Mouse (Mus musculus) cerebellum, postnatal 4 days (tissue): ENCODE data around the gene Cacna1d.

Source experiments
- DNase-seq, 2 experiments: peaks; one replicate each; pipeline ENCODE4 v3.0.0; 2022; ENCODE audit warnings: low spot score in 2 of 2, mixed read lengths in 1 of 2

Cacna1d gene

DNA sequence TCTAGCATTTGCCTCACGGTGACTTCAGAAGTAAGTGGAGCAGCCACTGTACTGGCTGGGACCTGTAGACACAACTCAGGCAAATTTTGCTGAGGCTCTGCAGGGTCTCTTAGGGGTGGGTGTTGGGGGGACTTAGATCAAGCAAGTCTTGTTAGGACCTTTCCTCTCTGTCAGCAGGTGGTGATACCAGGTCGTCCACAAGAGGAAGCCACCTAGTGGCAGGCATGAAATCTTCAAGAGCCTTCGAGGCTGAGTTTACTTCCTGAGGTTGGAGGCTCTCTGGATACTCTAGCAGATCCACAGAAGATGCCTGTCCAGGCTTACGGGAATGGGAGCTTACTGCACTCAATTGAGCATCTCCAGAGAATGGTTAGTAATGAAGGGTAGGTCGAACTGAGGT is 394.0 kb downstream of the Cacna1d start:
- no peak for DNase-seq

DNA sequence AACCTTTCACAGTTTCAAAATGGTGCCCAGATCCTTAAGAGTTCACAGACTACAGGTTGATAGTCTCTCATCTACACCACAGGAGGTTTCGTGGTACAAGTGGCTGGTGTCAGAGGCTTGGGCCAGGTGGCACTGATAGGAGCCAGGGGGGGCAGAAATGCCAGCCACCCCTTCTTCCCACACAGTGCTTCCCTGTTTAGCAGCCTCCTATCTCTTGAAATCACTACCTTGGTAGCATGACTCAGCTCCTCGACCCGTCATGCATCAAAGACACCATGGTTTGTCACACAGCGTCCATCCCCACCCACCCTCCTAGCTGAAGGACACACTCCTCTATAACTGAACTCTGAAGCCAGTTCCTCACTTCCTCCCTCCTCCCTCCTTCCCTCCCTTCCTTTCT is 398.8 kb downstream of the Cacna1d start:
- DNase-seq = no peak

DNA sequence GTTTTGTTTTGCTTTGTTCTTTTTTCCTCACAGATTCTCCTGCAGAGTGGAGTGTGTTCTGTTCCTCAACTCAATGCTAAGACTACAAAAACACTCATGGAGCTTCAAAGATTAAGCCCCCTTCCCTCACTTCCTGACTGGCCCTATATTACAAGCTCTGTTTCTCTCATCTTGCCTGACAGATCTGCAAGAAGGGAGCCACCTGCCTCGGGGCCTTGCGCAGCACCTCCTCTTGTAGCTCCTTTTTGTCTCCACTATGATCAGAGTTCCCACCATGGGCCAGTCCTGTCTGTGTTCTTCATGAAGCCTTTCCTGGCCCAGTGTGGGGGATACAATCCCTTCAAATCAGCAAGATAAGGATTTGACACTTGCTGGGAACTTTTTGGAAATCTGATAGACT is 399.2 kb downstream of the Cacna1d start:
- DNase-seq = no peak

DNA sequence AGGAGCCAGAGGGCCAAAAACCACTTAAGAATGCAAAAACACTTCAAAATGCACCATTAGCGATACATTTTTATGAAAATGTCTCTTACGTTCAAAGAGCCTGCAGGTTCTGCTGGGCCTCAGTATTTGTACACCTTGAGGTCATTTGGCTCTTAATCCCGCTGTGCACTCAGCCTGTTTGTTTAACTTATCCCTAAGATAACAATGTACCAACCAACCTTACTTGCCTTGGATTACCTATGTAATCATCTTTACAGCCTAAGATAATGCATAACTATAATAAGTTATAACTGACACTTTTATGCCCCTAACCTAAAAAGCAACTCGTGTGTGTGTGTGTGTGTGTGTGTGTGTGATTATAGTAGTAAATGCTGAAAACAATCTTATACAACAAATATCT is 411.5 kb downstream of the Cacna1d start:
- DNase-seq = no peak

DNA sequence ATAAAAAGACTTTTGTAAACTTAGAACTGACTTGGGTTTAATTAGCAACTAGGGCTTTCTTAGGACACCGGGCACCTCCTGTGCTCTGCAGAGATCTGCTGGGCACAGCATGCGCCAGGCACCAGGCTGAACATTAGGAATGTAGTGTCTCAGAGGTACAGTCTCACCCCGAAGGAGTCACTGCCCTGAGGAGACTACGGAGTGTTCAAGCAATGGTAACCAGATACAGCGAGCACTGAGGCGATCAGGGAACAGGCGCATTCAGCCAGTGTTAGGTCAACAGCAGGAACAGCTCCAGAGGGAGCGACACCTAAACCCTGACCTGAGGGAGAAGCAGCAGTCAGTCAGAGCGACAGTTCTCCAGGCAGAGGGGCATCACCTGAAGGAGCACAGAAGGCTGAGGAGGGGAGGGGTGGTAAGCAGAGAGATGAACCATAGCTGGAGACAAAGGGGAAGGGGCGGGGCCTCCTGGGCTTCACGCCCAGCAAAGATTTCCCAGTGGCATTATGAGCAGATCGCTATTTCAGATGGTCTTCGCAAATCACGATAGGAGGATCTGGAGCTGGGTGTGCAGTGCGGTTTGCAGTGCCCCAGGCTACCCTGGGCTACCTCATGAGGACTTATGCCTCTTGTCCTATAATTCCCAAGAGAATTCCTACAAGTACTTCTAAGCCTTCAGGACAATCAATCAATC is 413.0 kb downstream of the Cacna1d start:
- no peak for DNase-seq

DNA sequence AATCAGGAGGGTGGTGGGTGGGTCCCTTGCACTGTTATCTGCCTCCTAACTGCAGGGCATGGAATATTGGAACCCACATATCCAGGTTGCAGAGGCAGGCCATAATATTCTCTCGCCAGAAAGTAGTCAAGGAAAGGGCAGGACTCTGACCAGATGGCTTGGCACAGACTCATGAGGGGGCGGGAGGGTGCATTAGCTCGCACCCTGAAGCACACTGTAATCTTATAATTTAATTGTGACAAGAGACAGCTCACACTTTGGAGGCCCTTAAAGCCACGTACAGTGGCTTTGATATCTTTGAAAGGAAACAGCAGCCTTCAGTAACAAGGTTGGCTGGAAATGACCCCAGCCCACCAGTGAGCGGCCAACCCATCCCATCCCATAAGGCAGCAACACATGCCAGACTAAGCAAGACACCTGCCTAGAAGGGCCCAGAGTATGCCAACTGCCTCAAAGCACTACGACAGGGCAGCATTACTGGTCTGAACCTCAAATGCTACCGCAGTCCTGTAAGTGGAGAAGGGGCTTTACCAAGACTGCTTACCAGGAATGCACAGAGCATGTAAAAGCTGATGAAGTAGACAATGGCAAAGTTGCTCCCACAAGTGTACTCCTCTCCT is 415.9 kb downstream of the Cacna1d start:
- peak in 1 of 2 experiments; percentile 24 for DNase-seq

DNA sequence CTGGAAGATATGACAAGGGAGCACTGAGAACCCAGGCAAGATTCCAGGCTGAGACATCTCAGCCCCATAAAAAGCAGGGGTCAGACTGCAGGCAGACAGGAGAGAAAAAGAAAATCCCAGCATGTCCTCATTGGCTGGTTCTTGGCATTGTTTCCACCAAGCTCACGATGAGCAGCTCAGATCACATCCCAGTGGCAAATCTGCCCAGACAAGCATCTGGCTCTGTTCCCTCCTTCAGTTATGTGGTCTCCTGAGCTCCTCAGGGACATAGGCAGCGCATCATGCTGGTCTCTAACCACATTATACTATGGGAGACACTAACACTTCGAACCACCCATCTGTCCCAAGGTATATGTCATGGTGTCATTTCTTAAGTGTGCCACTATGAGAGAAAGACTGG is 422.7 kb downstream of the Cacna1d start:
- DNase-seq = no peak

DNA sequence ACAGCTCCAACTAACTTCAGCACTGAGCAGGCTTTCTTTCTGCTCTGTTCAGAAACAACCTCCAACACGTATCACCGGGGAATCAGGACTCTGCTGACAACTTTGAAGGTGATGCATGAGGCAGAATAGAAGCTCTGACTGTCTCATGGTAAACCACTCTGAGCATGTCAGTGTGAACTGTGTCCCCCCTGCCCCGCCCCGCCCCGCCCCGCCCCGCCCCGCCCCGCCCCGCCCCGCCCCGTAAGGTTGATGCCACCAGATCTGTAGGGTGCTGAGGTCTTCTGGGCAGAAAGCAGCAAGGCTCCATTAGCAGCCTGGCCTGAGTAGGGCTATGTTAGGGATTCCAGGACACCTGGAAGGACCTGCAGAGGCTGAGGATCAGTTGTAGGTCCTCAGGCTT is 424.5 kb downstream of the Cacna1d start:
- DNase-seq = no peak

DNA sequence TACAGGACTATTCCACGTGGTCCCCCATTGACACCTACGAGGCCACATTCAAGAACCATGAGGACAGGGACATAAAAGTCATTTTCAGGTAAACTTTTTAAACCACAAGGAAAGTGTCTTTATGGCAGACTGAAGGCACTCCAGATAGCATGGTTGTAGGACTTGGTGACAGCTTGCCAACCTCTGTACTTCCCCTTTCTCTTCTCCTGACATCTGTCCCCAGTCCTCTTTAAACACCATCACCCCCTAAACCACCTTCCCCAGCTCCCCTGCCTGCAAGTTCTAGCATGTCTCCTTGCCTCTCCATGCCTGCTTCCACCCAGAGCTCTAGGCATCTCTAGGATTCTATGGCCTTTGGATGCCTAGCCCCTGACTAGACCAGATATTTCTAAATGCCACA is 426.4 kb downstream of the Cacna1d start:
- DNase-seq = no peak

DNA sequence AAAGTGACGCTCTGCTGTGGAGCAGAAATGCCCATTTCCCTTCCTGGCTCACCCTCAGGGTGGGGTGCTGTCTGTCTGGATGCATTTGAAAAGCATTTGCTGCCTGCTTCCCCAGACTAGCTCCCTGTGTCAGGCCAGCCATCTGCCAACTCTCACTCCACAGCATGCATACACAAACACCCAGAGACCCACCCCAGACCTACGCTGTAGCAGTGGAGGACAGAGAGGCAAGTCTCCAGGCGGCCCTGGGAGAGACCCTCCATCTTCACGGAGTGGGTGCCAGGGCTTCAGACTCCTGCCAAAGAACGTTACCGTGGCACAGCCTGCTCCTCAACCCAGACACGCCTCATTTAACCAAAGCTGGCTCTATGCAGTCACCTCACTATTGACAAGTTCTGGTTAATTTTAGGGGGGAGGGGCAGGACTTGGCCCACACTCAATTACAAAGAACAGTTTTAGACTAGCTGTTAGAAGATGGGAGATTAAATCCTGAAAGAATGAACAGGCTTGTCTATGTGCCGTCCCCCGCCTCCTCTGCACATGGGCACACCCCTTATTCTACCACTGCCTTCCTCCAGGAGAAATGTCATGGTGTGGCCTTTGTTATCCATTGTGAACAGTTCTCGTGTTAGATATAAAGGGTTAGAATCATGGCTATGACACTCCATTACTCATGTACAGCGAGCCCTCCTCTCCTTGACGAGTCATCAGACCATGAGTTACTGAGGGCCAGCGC is 435.1 kb downstream of the Cacna1d start:
- DNase-seq = peak; percentile 43 to 79

DNA sequence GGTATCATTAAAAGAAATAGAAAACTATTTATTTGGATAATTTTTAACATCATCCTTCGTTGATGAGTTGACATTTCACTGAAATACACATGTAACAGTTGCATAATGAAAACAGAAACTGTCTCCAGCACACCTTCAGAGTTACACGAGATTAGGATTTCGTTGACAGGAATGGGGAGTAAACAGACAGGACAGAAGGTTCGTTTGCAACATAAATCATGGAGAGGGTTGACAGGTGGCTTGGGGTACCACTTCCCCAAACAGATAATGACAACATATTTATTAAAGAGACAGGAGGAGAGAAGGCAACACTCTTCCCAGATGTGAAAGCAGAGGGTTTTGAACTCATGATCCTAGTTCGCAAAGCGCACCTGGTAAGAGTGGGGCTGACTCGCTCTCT is 436.3 kb downstream of the Cacna1d start:
- DNase-seq = no peak

DNA sequence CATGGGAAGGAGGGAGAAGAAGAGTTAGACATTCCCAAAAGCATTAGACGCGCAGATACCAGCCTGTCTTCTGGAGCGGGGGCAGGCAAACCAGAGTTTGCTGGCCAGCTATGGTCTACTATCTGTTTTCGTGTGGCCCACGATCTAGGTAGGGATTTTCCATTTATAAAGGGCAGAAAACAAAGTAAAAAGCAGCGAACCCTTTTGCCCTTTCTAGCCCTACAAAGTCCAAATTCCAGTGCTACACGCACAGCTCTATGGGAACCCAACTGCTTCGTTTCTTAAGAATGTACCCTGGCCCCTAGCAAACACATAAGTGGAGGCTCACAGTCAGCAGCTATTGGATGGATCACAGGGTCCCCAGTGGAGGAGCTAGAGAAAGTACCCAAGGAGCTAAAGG is 441.0 kb downstream of the Cacna1d start:
- no peak for DNase-seq

DNA sequence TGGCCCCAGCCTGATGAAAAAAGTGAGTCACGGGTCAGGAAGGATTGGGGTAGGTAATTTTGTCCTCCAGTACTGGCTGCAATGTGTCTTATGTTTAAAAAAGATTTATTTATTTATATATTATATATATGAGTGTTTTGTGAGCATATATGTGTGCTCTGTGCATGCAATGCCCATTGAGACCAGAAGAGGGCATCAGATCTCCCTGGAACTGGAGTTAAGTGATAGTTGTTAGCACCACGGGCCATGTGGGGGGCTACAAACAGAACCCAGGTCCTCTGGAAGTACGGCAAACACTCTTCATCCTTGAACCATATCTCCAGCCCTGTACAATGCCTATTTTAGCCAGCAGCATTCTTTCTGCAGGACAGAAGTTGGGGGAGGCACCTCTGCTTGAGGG is 443.2 kb downstream of the Cacna1d start:
- no peak for DNase-seq

DNA sequence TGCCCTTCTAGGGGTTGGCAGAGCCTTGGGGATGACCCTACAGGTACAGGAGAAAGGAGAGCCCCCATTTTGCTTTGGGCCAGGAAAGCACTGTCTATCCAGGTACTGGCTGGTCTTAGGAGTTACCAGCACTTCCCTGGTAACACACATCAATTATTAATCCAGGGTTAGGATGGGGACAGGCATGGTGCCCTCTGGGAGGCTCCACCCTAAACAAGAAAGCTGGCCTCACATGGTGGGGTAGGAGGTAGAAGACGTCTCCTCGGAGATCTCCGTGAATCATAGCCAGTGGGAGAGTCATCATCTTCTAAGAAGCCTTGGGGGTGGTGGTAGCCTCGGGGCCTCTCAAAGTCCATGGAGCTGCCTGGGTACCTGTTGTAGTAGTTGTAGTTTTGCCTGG is 444.3 kb downstream of the Cacna1d start:
- no peak for DNase-seq

DNA sequence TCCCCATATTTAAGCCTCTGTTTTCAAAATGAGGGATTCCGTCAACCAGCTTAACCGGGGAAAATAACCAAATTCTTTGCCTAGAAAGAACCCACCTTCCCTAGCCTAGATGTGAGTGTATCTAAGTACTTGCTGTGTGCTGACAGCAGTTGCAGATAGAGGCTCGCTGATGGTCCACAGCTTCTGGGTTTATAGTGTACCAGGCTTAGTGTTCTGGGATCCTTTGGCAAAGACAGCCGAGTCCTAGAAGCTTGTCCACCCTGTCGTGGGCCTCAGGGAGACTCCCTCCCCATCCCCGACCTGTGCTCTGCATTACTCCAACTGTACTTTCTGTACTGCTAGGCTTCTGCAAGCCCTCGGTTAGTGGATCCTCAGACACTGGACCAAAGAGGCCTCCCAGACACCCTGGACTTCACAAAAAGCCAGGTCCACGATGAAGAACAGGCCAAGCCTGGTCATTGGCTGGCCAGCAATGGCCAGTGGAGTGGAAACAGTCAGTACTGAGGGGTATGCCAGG is 445.5 kb downstream of the Cacna1d start:
- no peak for DNase-seq

DNA sequence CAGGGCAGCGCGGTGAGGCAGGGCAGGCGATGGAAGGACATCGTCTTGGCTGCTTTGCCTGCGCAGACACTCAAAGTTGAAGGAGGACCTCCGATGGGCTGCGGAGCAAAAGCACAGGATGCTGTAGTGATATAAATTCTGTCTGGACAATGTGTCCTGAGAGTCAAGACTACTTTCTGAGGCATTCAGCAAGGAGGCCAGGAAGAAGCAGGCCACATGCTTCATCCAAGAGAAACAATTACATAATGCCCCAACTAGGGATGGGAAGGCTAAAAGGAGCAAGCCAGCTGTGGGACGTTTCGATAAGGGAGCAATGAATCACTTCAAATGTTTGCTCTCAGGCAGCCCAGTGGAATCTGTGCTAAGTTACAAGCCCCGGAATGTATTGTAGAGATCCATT is 446.0 kb downstream of the Cacna1d start:
- DNase-seq = no peak

DNA sequence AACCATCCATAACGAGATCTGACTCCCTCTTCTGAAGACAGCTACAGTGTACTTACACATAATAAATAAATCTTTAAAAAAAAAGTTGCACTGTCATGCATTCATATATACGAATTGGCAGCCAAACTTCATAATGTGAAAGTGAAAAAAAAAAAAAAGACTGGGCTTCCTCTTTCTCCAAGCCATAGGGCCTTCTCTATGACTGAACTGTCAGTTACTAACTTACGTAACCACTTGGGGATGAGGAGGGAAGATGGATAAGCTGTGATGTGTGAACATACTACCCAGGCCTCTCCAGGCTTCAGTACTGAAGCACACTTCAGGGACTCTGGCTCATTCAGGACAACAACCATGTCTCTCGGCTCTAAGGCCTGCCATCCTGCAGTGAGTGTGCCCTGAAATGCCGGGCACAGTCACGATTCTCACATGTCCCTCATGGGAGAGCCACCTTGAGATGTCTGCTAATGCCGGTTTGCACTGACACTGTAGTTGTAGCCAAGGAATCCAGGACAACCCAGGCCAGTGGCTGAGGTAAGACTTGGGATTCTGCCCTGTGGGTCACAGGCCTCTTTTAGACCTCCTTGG is 447.8 kb downstream of the Cacna1d start:
- DNase-seq = no peak

DNA sequence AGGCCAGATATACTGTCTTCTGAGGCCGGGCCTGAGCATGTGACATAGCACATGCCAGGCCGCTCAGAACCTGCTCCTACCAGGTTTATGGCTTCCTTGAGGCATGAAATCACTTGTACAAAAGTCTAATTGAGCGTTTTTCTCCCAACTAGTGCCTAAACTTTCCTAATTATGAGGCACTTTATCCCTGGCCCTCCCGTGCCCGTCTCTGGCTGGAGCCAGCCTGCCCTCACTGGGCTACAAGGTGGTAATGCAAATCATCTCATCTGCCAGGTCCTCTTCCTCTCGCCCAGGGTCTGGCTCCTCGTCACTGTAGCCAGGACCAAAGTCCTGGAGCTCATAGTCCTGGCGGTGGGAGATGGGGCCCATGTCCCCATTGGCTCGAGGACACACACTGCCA is 449.4 kb downstream of the Cacna1d start:
- no peak for DNase-seq

DNA sequence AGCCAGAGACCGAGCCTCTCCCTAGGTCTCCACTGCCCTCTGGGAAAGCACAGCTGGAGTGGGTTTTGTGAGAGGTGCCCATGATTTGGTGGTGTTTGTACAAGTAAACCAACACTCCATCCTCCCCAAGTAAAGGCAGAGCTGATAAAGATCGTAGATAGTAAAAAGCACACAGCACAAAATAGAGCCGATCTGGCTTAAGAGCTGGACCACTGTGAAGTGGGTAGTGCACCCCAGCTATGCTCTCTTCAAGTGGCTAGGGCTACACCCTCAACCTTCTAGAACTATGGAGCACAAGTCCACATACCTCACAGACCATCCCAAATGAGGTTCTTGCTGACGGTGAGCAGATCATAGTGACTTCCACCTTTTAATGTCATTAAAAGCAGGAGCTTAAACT is 451.8 kb downstream of the Cacna1d start:
- no peak for DNase-seq

DNA sequence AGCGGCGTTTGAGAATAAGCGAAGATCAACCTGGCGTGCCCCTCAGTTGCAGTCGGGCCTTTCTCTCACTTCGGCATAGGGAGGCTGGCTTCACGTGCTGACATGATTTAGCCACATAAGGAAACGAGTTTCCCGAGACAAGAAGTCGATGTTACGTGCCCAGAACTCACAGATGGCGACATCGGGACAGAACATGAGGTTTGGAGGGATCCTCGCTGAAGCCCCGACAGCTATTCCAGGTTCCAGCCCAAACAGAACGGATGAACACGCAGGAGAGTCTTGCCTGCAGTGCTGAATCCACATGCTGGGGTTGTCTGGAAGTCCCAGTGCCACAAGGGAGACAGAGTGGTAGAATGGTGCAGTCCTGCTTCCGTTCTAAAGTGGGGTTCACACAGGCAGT is 452.8 kb downstream of the Cacna1d start:
- DNase-seq = no peak

DNA sequence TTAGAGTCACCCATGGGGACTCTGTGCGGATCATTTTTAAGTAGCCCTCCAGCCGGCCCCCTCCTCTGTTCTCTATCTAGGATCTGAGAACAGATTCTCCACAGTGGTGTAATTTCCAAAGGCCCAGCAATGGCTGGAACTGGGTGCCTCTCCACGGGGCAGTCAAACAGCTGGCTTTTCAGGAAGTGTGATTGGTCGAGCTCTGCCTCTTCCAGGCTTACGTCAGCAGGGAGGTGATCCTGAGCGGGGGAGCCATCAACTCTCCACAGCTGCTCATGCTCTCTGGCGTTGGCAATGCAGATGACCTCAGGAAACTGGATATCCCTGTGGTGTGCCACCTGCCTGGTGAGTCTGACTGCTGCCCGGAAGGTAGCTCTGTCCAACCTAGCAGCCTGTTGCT is 457.9 kb downstream of the Cacna1d start:
- no peak for DNase-seq

DNA sequence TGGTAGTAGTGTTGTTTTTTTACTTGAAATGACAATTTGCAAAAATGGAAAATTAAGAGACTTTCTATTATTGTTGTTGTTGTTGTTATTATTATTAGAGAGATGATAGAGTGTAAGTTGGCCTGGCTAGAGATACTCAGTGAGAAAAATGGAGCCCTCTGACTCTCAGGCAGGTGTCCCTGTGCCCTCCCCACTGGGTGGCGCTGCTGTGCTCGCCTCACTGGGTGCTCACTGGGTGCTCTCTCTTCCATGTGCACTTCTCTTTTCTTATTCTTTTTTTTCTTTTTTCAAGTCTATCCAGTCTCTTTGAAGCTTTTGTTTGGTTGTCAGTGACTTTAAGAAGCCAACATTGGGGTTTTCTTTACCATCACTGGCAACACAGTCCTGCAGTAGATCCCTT is 463.9 kb downstream of the Cacna1d start:
- peak in 1 of 2 experiments; percentile 33 for DNase-seq

DNA sequence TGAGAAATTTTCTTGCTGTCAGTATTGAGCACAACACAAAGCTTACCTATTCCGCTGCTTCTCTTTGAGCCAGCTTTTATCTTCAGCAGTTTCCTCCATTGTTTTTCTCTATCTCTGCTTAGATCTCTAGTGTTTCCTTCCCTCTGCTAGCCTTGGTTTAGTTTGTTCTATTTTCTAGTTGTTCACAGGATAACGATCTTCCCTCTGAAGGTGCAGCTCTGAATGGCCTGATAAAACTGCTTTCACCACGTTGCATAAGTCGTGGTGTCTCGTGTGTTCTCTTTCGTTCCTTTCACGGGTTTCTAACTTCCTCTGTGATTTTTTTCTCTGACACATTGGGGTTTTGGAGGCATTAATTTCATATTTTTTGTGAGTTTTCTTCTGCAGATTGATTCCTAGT is 466.9 kb downstream of the Cacna1d start:
- DNase-seq = no peak
